Mouse (Mus musculus): ENCODE results near the gene Stxbp4.

Gene Stxbp4

GRCm38 (mm10) chr11:90637440-90638311 is at the start of gene Stxbp4, which contains the start of gene Cox11:
Gene Stxbp4 (minus strand): TSS chr11:90638084.
Gene Cox11 (plus strand): TSS chr11:90638173.
- DNase-seq = peak; percentile 90

- no peak for DNase-seq
Measured at GRCm38 (mm10) chr11:90687040-90687439, 49.2 kb upstream of the Stxbp4 start.

- no peak for DNase-seq
Measured at GRCm38 (mm10) chr11:90686287-90687025, 48.6 kb upstream of the Stxbp4 start.

GRCm38 (mm10) chr11:90685196-90685595 is 47.3 kb upstream of the Stxbp4 start:
- no peak for DNase-seq

GRCm38 (mm10) chr11:90684765-90685164 is 46.9 kb upstream of the Stxbp4 start:
- no peak for DNase-seq

GRCm38 (mm10) chr11:90681171-90681570 is 43.3 kb upstream of the Stxbp4 start:
- no peak for DNase-seq

GRCm38 (mm10) chr11:90678582-90678981 is 40.7 kb upstream of the Stxbp4 start:
- DNase-seq = no peak

GRCm38 (mm10) chr11:90677771-90678288 is 39.9 kb upstream of the Stxbp4 start:
- no peak for DNase-seq

GRCm38 (mm10) chr11:90677027-90677426 is 39.1 kb upstream of the Stxbp4 start:
- DNase-seq = no peak

- DNase-seq = no peak
Measured at GRCm38 (mm10) chr11:90675479-90676110, 37.7 kb upstream of the Stxbp4 start.

GRCm38 (mm10) chr11:90667325-90667724 is 29.4 kb upstream of the Stxbp4 start:
- DNase-seq = no peak

- DNase-seq = no peak
Measured at GRCm38 (mm10) chr11:90666916-90667315, 29.0 kb upstream of the Stxbp4 start.

- no peak for DNase-seq
Measured at GRCm38 (mm10) chr11:90666144-90666757, 28.4 kb upstream of the Stxbp4 start.

- DNase-seq = no peak
Measured at GRCm38 (mm10) chr11:90665161-90665560, 27.3 kb upstream of the Stxbp4 start.

GRCm38 (mm10) chr11:90664345-90664986 is 26.6 kb upstream of the Stxbp4 start:
- DNase-seq = no peak

- DNase-seq = no peak
Measured at GRCm38 (mm10) chr11:90663618-90664297, 25.9 kb upstream of the Stxbp4 start.

GRCm38 (mm10) chr11:90663052-90663451 is 25.2 kb upstream of the Stxbp4 start:
- no peak for DNase-seq

- no peak for DNase-seq
Measured at GRCm38 (mm10) chr11:90660662-90661061, 22.8 kb upstream of the Stxbp4 start.

GRCm38 (mm10) chr11:90657527-90657926 is 19.6 kb upstream of the Stxbp4 start:
- DNase-seq = no peak

- DNase-seq = no peak
Measured at GRCm38 (mm10) chr11:90652603-90653002, 14.7 kb upstream of the Stxbp4 start.

- no peak for DNase-seq
Measured at GRCm38 (mm10) chr11:90650231-90650885, 12.5 kb upstream of the Stxbp4 start.

Measured in cerebellum, adult 11 months (tissue).